Mouse (Mus musculus): ENCODE results near the gene Hk3.

Gene Hk3

DNA sequence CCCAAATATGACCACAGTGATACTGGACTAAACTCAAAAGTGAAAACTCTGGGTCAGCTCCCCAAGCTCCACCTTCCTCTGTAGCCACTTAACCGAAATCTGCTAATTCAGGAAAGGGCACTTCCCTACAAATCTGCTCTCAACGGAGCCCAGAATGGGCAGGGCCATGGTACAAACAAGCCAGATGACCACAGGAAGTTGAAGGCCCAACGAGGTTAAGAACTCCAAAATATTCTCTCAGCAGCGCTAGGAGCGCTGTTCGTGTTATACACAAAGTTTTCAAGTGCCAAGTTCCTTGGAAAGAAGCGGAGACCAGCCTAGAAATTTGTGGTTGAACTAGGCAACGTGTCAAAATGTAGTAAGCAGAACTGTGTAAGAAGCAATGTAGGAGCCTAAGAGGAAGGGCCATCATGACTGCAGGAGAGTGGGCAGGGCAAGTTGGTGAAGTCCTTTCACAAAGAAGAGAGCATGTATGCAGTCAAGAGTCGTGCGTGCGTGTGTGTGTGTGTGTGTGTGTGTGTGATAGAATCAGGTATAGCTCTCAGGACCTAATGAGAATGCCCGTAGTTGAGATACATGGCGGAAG lies at the start of gene Hk3:
Gene Hk3, minus strand, starts transcription at position 192 of the 586 bp plus-strand sequence.
- no peak for DNase-seq

GRCm38 (mm10) chr13:55069719-55070118 lies 48.5 kb upstream of the Hk3 start:
- no peak for DNase-seq

DNA sequence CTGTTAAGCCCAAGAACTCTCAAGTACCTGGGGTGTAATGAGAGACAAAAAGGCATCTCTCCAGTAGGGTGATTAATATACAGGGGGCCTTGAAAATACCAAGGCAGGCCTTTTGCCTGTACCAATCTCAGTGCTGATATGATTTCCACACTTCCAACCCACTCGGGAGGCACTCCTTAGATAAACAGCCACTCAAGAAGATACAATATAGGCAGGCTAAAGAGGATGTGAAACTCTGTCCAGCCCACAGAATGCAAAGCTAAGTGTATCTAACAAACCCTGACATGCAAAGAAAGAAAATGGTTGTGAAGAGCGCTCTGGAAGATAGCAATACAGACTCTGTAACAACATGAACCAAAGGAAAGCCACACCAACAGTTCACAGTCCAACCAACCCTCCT lies 42.1 kb upstream of the Hk3 start:
- DNase-seq, result no peak

DNA sequence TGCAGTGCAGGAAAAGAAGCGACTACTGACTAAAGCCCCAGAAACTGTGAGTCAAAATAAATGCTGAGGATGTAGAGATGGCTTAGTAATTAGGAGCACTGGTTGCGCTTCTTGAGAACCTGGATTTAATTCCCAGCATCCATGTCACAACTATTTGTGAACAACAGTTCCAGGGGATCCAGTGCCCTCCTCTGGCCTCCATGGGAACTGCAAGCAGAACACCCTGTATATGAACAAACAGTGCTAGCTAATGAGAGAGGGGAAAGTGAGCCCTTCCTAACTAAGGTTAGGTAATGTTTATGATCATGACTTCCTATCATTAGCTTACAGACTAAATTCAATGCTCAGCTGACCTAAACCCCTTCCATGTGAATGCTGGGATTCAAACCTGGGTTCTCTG lies 36.9 kb upstream of the Hk3 start:
- peak; percentile 7 to 37 for DNase-seq

DNA sequence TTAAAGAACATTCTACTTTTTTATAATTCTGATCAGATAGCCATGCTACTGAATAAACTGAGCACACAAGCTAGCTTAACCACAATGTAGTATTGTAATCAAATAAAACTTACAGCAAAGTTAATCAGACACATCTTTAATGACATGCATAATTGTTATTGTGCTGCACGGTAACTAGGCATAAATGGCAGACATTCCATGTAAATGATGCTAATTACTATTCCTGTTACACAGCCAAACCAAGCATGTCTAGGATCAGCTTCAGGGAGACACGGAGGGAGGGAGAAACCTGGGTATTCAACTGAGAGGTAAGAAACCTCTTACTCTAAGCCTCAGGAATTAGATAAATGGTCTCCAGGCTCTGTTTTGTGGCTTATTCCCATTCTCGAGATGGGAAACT lies 26.5 kb upstream of the Hk3 start:
- no peak for DNase-seq

GRCm38 (mm10) chr13:55040016-55040415 lies 18.8 kb upstream of the Hk3 start:
- no peak for DNase-seq

- no peak for DNase-seq
Measured at GRCm38 (mm10) chr13:55024215-55024614, 3.0 kb upstream of the Hk3 start.

- no peak for DNase-seq
Measured at GRCm38 (mm10) chr13:55022715-55023114, 1.5 kb upstream of the Hk3 start.

DNA sequence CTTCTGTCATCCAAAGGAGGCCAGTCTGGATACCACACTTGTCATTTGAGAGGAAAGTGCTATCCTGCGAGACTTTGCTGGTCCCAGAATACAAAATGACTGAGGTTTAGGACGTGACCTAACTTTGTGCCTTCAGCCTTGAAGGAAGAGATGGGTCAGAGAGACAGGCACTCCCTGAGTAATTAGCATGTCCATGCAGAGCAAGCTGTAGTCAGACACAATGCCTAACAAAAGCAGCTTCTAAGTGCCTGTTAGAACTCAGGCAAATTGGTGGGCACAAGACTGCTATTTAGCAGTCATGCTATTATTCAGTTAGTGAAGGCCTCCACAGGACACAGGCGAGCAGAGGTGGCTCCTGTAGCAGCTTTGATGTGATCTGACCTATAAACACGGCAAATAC lies 1.1 kb upstream of the Hk3 start:
- no peak for DNase-seq

- no peak for DNase-seq
Measured at GRCm38 (mm10) chr13:55020051-55020450, 1.1 kb downstream of the Hk3 start.

GRCm38 (mm10) chr13:55019181-55019580 lies 2.0 kb downstream of the Hk3 start:
- peak; percentile 31 to 42 for DNase-seq

GRCm38 (mm10) chr13:55018700-55019099 lies 2.5 kb downstream of the Hk3 start:
- DNase-seq, result no peak

DNA sequence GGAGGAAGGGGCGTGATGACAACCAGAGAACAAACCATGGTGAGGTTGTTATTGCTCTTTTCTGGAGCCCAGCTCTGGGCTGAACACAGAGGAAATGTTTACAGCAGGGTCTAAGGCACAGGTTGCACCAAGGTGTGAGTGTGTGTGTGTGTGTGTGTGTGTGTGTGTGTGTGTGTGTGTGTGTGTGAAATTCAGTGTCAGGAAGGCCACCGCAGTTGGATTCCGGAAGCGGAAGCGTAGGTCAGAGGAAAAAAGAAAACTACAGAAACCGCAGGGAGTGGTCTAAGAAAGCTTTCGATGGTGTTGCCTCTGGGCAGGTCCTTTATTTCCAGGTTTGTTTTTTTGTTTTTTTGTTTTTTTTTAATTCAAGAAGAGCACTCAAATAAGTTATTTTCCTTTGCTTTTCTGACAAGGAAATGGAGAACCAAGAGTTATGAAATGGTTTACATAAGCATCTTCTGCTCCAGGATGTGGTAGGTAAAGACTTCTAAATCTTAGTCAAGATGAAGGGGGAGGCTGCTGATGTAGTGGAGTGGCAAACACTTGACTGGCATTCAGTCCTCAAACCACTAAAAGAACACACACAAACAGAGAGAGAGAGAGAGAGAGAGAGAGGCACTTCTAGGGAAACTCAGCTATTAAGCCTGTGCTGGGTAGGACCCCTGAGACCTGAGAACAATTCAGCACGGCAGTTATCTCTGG lies 3.1 kb downstream of the Hk3 start:
- DNase-seq, result no peak

DNA sequence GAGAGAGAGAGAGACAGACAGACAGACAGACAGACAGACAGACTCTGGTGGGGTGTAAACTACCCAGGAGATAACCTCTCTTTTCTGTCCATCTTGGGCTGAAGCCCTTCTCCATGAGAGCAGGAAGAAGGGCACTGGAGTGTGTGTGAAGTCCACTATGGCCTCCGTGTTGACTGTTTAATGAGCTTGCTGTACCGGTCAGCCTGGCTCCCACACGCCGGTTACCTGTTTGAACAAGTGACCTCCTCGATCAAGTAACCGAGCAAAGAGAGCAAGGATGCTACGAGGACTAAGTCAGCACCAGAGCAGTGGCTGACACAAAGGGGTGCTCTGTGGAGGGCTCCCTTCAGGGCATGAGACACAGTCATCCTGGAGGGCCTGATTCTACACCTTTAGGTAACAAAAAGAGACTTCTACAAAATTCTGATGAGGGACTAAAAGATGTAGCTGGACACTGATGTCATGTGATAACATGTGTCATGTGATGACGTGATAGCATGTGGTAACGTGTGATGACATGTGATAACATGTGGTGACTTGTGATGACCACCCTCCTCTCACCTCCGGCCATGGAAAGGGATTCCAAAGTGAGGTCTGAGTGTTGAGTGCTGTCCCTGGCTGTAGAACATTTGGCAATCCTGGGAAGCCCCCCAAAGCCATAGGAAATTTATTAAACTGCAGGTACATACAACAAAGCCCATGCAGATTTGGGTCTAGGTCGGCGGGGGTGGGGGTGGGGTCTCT lies 3.9 kb downstream of the Hk3 start:
- DNase-seq, result no peak

DNA sequence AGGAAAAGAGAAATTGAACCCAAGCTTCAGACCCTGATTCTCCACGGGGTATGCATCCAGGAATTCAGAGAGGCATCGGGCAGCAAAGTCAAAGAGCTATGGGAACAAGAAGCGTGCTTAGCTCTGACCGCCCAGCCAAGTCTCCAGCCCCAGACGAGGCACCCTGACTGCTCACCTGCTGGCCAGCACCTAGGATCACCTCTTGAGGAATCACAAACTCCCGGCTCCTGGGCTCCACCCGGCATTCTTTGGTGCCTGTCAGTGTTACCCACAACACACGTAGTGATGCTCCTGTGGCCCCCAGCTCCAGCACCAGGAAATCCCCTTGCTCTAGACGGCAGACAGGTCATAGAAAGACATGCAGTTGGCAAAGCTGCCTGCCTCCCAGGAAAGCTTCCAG lies 6.7 kb downstream of the Hk3 start:
- DNase-seq, result no peak

DNA sequence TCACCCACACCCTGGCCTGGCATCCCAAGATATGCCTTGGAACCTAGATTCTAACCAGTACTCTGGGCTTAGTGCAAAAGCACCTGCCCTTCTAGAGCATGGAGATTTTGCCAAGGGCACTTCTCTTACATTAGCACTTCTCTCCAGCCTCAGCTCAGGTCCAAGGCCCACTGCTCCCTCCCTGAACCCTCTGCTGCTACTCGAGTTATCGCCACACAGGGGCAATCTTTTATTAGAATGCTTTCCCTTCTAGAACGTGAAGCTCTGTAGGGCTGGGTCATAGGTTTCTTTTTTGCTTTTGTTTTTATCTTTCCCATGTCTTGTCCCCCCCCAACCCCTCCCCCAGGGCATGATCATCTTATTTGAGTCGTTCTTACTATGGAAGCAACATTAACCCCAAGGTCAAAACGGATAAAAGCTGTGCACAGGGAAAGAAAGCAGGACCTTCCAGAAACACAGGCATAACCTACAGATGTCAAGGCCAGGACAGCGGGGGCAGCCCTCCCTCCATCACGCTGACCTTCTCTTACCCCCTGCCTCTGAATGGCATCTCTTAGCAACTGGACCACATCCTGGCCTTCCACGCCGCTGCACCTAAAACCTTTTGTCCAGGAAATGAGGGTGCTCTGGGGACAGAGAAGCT lies 7.4 kb downstream of the Hk3 start:
- no peak for DNase-seq

GRCm38 (mm10) chr13:55011981-55012478 lies 9.2 kb downstream of the Hk3 start:
- peak in 1 of 2 experiments; percentile 46 for DNase-seq

DNA sequence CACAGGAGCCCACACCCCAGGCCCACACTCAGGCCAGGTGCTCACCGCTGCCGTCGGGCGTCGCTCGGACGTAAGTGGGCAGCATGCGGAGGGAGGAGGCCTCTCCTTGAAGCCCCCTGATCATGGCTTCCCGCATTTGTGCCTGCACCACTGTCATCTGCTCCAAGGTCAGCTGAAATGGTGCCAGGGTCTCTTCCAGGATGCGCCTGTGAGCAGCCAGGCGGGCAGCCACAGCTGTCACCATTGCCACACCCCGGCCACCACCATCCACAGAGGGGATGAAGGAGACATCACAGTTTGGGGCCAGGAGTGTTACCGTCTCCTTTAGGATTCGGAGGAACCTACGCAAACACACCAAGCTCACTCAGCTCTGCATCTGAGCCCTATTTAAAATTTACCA lies 10.1 kb downstream of the Hk3 start:
- no peak for DNase-seq

- DNase-seq, result no peak
Measured at GRCm38 (mm10) chr13:55008589-55008988, 12.6 kb downstream of the Hk3 start.

- no peak for DNase-seq
Measured at GRCm38 (mm10) chr13:55006415-55006742, 14.8 kb downstream of the Hk3 start.

DNA sequence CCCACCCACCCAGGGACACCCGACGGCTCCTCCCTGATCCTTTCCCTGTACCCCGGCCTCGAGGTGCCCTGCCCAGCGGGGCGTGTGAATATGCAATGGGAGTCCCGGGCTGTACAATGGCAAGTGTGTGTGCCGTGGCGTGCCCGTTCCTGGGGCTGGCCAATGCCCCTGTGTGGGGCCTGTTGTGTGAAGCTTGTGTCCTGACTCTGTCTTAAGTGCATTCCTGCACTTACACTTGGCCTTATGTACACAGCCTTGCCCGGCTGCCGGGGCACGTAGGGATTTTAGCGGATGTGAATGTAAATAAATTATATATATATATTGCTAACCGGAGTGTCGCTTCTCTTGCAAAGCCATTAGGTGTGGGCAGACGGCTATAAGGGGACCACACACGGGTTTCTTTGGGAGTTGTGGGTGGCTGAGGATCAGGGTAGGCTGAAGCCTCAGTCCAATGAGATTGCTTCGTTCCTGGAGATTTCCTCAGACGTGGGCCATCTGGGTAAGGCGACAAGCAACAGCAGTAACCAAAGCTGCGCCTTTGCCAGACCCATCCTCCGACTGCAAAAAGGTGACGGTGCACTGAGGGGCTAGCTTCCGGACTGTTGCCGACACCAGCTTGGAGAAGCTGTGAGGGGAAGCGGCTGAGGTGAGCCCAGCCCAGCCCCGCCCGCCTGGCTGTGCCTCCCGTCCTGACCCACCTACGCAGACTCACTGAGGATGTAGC lies 15.3 kb downstream of the Hk3 start:
- DNase-seq, result no peak

- peak; percentile 42 to 43 for DNase-seq
Measured at GRCm38 (mm10) chr13:55004646-55005045, 16.5 kb downstream of the Hk3 start.

DNA sequence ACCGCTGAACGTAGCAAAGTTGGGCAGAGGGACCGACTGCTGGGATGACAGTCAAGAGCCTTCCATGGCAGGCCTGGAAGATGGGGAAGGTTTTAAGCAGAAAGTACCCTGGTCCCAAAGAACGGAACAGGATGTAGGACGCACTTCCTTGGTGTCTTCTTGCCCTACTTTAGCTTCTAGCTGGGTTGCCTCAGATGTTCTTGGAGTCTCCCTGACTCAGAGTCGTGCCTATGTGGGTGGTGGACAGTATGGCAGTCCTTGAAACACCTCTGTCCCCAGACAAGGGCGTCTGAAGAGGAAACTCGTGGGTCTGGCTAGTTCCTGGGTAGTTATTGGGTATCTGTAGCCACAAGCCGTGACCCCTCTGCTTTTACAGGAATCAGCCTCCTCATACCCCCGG lies 19.1 kb downstream of the Hk3 start:
- no peak for DNase-seq

Data from cerebellum, adult 18-20 months (tissue).